Mouse (Mus musculus): ENCODE measurements around the gene Gpr137c.

DNA sequence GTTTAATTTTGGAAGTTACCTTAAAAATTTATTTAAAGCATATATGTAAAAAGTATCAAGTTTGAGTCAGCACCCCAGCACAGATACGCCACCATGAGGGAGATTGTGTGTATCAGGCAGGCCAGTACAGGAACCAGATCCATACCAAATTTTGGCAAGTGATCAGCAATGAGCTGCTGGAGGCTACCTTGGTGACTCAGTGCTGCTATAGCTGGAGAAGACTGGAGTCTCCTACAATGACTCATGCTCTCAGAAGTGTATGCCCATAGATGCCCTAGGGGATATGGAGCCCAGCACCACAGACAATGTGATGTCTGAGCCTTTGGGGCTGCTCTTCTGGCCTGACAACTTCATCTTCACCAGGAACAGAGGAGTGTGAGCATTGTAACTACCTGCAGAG is 8.1 kb upstream of the Gpr137c start:
- no peak for TF ChIP-seq CTCF (IDR thresholded peaks at IDR 0.05; ENCODE audit: low read depth, low read length)
- TF ChIP-seq GATA1 (IDR thresholded peaks at IDR 0.05; ENCODE audit: borderline replicate concordance, low read length) = no peak
- no peak for TF ChIP-seq TAL1 (conservative IDR thresholded peaks at IDR 0.05; ENCODE audit: low read depth, low read length)
- TF ChIP-seq POLR2AphosphoS5 (IDR thresholded peaks at IDR 0.05; ENCODE audit: insufficient replicate concordance, low read depth, low read length) = no peak
- no peak for TF ChIP-seq GATA2 (IDR thresholded peaks at IDR 0.05; ENCODE audit: borderline replicate concordance, low read depth, low read length)

Measured in G1E (cell line).